ENCODE assay signal across 13 mouse cellular contexts in the genomic region with DNA sequence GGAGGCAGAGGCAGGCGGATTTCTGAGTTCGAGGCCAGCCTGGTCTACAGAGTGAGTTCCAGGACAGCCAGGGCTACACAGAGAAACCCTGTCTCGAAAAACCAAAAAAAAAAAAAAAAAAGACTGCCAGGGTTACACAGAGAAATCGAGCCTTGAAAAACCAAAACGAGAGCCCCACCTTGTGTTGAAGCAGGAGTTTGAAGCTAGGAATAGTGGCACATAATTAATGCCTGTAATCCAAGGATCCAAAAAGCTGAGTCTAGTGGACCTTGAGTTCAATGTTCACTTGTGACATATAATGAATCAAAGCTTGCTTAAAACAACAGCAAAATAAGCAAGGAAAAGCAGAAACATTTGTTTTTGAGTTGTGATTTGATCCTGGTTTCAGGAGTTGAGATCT.
"Had no signal": no experiment of that assay in that cellular context is flagged by ENCODE, and none has a peak within 500 bp of the region (broad histone marks: within the 10 kb centered on the region; RNA-seq: fewer than 3 reads in every experiment).

No protein-coding gene starts in this region.

- ATAC-seq: liver, postnatal 0 days had no signal

- H3K9me3 ChIP-seq: kidney, embryonic 15.5 days; limb, embryonic 12.5 days; liver, embryonic 13.5 days; lung, embryonic 15.5 days; neural tube, embryonic 12.5 days had no signal

- H3K27ac ChIP-seq: kidney, embryonic 15.5 days; limb, embryonic 12.5 days; liver, embryonic 13.5 days; lung, embryonic 15.5 days; neural tube, embryonic 12.5 days had no signal

- H3K4me1 ChIP-seq: kidney, embryonic 15.5 days; limb, embryonic 12.5 days; liver, embryonic 13.5 days; lung, embryonic 15.5 days; neural tube, embryonic 12.5 days had no signal

- H3K9ac ChIP-seq: kidney, embryonic 15.5 days; limb, embryonic 12.5 days; liver, embryonic 13.5 days; liver, postnatal 0 days; lung, embryonic 15.5 days; neural tube, embryonic 12.5 days had no signal

- H3K4me3 ChIP-seq: kidney, embryonic 15.5 days; limb, embryonic 12.5 days; liver, embryonic 13.5 days; lung, embryonic 15.5 days; neural tube, embryonic 12.5 days had no signal

- H3K27me3 ChIP-seq: kidney, embryonic 15.5 days; limb, embryonic 12.5 days; liver, embryonic 13.5 days; lung, embryonic 15.5 days; neural tube, embryonic 12.5 days had no signal

- DNase-seq: kidney, postnatal 25 days; liver; liver, embryonic 13.5 days; liver, postnatal 0 days; midbrain, embryonic 14.5 days; right cerebral cortex, adult 18-20 months; right cerebral cortex, postnatal 25 days; thymus, adult 18-20 months; thymus, postnatal 14 days had no signal

- H3K4me2 ChIP-seq: kidney, embryonic 15.5 days; limb, embryonic 12.5 days; liver, embryonic 13.5 days; lung, embryonic 15.5 days; neural tube, embryonic 12.5 days had no signal
